Mouse (Mus musculus): ENCODE results near the gene Setd3. TPM values are rescaled to one million over a fixed set of nuclear protein-coding genes. Genes with fewer than 3 reads are reported as not detected.

Gene Setd3
- polyA plus RNA-seq (2016; fragmentation: Nextera tagmentation; extraction: Ambion mirVana): 76.9 and 82.1 TPM in 2 replicates

DNA sequence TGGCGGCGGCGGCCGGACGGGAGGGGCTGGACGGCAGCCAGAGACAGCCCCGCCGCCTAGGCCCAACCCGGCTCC lies at the start of gene Setd3:
Gene Setd3 (minus strand): TSS at position 69 of the 75 bp plus-strand sequence.
- DNase-seq (ENCODE audit: low spot score): no peak
- H3K4me1 ChIP-seq (replicated peaks): peaks cover 39% of the 10 kb centered on the region
- peaks cover 24% of the 10 kb centered on the region for H3K36me3 ChIP-seq
- no peaks in the 10 kb centered on the region for H3K27me3 ChIP-seq (ENCODE audit: insufficient read depth, poor library complexity, severe bottlenecking)
- H3K27ac ChIP-seq: peak within 1 kb of the TSS; percentile 95
- H3K9me3 ChIP-seq: no peaks in the 10 kb centered on the region
- 0% methylated on average over 8 of the region's 9 CpGs for WGBS
- H3K4me3 ChIP-seq: peak within 1 kb of the TSS; percentile 97

DNA sequence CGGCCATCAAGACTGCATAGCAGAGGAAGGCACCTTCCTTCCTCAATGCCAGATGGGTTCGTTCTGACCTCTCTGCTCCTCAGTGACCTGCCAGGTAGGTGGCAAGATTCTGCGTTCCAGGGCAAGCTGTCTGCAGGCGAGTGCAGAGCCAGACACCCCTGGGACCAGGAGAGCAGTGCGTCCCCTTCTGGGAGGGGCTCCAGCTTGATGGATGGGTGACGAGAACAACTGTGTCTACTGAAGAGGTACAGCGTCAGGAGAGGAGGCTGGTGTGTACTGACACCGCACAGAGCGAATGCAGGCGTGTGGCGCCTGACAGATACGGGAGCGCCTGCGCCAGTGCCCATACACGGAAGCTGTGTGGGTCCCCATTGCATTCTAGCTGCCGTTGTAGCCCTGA lies 48.4 kb upstream of the Setd3 start:
- H3K9me3 ChIP-seq: no peaks in the 10 kb centered on the region
- no peaks in the 10 kb centered on the region for H3K27me3 ChIP-seq (ENCODE audit: insufficient read depth, poor library complexity, severe bottlenecking)
- H3K27ac ChIP-seq: peak overlapping the region; percentile 47
- H3K36me3 ChIP-seq: no peaks in the 10 kb centered on the region
- 85% methylated on average over 16 of the region's 16 CpGs for WGBS
- DNase-seq (ENCODE audit: low spot score): no peak
- H3K4me1 ChIP-seq (replicated peaks): peaks cover 94% of the 10 kb centered on the region
- H3K4me3 ChIP-seq: no peak overlapping the region

DNA sequence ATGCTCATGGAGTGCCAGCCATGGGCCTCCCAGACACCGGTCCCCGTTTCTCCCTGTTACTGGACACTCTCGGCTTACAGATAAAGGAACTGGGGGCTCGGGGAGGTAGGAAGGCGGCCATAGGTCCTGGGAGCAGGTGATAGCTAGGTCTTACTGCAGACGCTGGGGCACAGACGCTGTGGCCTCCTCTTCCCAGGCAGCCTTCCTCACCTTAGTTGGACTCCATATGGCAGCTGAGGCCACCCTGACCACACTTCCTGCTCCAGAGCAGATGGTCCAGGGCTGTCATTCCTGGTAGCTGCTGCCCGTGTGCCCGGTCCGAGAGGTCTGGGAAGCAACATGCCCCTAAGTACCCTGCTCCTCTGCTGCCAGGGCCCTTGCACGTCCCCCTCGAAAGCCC lies 47.8 kb upstream of the Setd3 start:
- Histone ChIP-seq H3K27me3 (ENCODE audit: insufficient read depth, poor library complexity, severe bottlenecking) (no peaks in the 10 kb centered on the region), H3K4me1 (replicated peaks) (peaks cover 94% of the 10 kb centered on the region), H3K4me3 (no peak overlapping the region), H3K27ac (peak overlapping the region; percentile 47), H3K9me3 (no peaks in the 10 kb centered on the region), H3K36me3 (no peaks in the 10 kb centered on the region)
- no peak for DNase-seq (ENCODE audit: low spot score)
- 86% methylated on average over 12 of the region's 12 CpGs for WGBS

DNA sequence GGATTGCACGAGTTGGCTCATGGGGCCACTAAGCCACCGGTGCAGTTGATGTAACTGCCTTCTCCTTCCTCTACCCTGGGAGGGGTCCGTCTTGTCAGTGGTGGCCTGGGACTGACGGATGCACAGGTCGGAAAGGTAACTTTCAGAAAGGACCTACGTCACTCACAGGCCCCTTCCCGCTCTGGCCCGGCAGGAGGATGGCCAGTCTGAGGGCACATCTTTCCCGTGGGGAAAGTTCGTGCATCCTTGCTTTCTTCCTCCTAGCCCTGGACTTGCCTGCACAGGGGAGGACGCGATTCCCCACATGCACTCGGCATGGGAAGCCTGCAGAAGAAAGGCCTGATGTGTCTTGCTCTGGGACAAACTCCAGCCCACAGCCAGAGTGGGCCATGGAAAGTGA lies 47.1 kb upstream of the Setd3 start:
- Histone ChIP-seq H3K4me1 (replicated peaks) (peaks cover 94% of the 10 kb centered on the region), H3K27ac (peak overlapping the region; percentile 47), H3K9me3 (no peaks in the 10 kb centered on the region), H3K27me3 (ENCODE audit: insufficient read depth, poor library complexity, severe bottlenecking) (no peaks in the 10 kb centered on the region), H3K4me3 (no peak overlapping the region), H3K36me3 (no peaks in the 10 kb centered on the region)
- no peak for DNase-seq (ENCODE audit: low spot score)
- WGBS: 83% methylated on average over 13 of the region's 13 CpGs

DNA sequence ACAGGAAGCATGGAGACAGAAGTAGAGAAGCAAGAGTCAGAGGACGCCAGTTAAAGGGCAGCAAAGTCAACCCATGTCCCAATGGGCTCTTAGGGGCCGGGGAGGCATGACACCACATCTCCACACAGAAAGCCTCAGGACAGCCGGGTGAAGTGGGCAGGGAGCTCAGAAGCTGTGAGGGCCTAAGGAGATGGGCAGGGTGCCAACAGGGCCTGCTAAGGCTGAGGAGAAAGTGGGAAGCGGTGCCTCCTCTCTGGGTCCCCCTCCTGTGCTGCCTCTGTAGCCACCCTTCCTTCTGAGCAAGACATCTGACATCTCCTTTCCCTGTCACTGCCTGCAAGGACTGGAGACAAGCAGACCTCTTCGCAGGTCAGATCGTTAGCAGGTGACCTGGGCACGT lies 46.7 kb upstream of the Setd3 start:
- no peak for DNase-seq (ENCODE audit: low spot score)
- H3K4me3 ChIP-seq: no peak overlapping the region
- no peaks in the 10 kb centered on the region for H3K27me3 ChIP-seq (ENCODE audit: insufficient read depth, poor library complexity, severe bottlenecking)
- no peaks in the 10 kb centered on the region for H3K36me3 ChIP-seq
- H3K4me1 ChIP-seq (replicated peaks): peaks cover 94% of the 10 kb centered on the region
- 84% methylated on average over 7 of the region's 7 CpGs for WGBS
- H3K9me3 ChIP-seq: no peaks in the 10 kb centered on the region
- H3K27ac ChIP-seq: peak overlapping the region; percentile 47

DNA sequence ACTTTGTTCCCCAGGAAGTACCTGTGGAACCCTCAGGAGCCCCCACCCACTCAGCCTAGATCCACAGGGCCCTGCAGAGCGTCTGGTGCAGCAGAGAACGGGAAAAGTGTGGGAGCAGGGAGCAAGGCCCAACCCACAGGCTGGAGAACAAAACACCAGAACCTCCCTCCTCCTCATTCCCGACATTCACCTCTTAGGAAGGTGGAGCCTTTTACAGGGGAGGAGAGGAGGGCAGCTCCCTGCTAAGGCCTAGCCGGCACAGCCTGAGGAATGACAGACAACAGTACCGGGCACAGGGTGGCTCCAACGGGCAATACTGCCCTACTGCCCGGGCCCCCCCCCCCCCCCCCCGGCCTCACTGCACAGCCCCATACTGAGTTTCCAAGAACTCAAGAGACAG lies 44.2 kb upstream of the Setd3 start:
- H3K36me3 ChIP-seq: peaks cover 10% of the 10 kb centered on the region
- DNase-seq (ENCODE audit: low spot score): no peak
- H3K9me3 ChIP-seq: no peaks in the 10 kb centered on the region
- H3K27me3 ChIP-seq (ENCODE audit: insufficient read depth, poor library complexity, severe bottlenecking): no peaks in the 10 kb centered on the region
- H3K27ac ChIP-seq: peak overlapping the region; percentile 54
- WGBS: 32% methylated on average over 7 of the region's 8 CpGs
- H3K4me1 ChIP-seq (replicated peaks): peaks cover 99% of the 10 kb centered on the region
- H3K4me3 ChIP-seq: no peak overlapping the region

DNA sequence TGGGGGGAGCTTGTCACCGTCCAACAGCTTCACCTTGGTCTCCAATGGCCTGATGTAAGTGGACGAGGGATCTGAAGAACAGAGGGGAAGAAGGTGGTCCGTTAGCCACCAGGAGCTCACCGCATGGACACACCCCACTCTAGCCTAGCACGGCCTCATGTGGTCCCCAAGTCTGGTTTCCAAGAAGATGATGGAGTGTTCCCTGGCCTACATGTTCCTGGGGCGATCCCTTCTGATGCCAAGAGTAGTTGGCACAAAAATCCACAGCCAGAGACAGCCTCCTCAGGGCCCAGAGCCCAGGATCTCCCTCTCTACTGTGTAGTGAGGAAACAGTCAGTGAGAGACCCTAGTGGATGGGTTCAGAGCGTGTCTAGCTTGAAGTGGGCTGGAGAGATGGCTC lies 42.6 kb upstream of the Setd3 start:
- no peak for DNase-seq (ENCODE audit: low spot score)
- Histone ChIP-seq H3K9me3 (no peaks in the 10 kb centered on the region), H3K36me3 (peaks cover 10% of the 10 kb centered on the region), H3K4me1 (replicated peaks) (peaks cover 99% of the 10 kb centered on the region), H3K27me3 (ENCODE audit: insufficient read depth, poor library complexity, severe bottlenecking) (no peaks in the 10 kb centered on the region), H3K4me3 (no peak overlapping the region), H3K27ac (no peak overlapping the region)
- 94% methylated on average over 7 of the region's 7 CpGs for WGBS

DNA sequence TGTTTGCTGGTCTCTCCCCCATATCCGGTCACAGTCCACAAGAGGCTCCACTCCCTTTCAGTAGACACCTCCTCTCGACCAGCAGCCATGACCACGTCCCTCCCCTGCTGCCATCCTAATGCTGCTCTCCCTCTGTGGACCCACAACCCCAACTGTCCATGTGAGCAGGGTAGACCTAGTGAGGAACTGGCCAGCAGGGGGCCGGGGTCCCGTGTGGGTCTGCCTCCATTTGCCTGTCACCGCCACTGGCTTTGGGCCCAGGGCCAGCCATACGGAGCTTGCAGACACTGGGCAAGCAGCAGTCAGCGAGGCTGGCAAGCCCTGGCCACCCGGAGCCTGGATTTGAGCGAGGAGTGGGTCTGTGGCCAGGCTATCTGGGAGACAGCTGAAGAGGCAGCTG lies 42.1 kb upstream of the Setd3 start:
- Histone ChIP-seq H3K9me3 (no peaks in the 10 kb centered on the region), H3K4me3 (no peak overlapping the region), H3K27me3 (ENCODE audit: insufficient read depth, poor library complexity, severe bottlenecking) (no peaks in the 10 kb centered on the region), H3K4me1 (replicated peaks) (peaks cover 99% of the 10 kb centered on the region), H3K36me3 (peaks cover 10% of the 10 kb centered on the region), H3K27ac (peak overlapping the region; percentile 60)
- 55% methylated on average over 10 of the region's 10 CpGs for WGBS
- peak; percentile 43 for DNase-seq (ENCODE audit: low spot score)

DNA sequence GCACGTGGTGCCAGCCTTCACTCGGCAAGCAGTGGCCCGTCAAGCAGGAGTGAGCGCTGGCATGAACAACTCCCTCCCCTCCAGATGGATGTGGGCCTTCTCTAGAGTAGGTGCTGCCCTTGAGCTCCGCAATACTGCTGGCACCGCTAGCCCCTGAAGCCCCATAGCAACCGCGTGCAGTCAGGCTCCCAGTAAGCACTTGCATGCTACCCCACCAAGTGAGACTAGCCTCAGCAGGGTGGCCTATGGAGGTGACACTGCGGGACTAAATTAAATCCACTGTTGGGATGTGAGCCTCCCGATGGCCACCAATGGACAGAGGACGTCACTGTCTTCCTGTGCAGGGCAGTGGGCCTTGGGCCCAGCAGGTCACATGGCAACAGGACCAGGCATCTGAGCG lies 41.5 kb upstream of the Setd3 start:
- WGBS: 66% methylated on average over 12 of the region's 12 CpGs
- Histone ChIP-seq H3K36me3 (peaks cover 10% of the 10 kb centered on the region), H3K4me1 (replicated peaks) (peaks cover 96% of the 10 kb centered on the region), H3K27me3 (ENCODE audit: insufficient read depth, poor library complexity, severe bottlenecking) (no peaks in the 10 kb centered on the region), H3K27ac (peak overlapping the region; percentile 60), H3K9me3 (no peaks in the 10 kb centered on the region), H3K4me3 (no peak overlapping the region)
- DNase-seq (ENCODE audit: low spot score): no peak

DNA sequence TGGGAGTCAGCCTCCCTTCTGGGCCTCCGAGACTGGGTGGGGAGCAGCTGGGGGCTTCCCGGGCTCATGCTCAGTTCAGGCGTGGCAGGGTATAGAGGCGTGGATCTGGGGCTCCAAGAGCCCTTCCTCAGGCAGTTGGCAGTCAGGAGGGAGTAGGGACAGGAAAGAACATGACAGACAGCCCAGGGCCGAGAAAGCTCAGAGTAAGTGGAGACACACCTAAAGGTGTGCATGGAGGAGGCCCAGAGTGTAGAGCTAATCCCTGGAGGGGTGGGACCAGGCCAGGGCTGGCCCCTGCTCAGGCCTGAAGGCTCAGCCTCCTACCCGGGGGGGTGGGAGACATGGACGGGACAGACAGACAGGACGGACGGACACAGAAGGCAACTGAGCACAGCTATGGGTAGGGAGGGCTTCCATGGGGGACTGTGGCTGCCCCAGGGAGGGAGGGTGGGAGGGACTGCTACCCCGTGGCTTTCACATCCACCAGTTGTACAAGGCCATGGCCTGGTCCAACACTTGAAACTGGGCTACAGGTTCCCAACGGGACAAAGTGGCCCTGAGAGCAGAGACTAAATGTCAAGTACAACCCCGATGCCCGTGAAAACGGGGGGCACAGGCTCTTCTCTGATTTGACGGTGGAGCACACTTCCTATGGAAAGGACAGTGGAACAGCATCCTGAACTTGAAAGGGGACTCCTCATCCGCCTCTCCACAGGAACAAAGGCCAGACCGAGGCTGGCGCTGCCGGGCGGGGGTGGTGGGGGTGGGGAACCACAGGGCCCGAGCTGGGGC lies 40.9 kb upstream of the Setd3 start:
- H3K4me1 ChIP-seq (replicated peaks): peaks cover 94% of the 10 kb centered on the region

DNA sequence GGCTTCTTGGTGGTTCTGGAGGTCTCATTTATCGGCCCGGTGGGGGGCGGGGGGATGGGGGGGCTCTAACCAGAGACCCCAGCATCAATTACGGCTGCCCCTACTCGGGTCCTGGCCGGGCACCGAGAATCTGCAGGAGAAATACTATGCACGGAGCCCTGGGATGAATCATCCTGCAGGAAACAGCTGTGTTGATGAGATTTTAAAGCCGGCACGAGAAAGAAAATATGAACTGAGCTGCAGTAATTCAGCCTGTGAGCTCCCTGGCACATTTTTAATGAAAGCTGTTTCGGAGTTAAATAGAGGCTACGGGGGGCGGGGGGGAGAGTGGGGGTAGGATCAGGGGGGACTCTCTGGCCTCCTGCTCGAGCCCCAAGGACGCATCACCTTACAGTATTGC lies 40.0 kb upstream of the Setd3 start:
- peaks cover 94% of the 10 kb centered on the region for H3K4me1 ChIP-seq (replicated peaks)

More for the DNA sequence above, 40.9 kb upstream of the Setd3 start:
- DNase-seq (ENCODE audit: low spot score): no peak
- Histone ChIP-seq H3K36me3 (peaks cover 10% of the 10 kb centered on the region), H3K4me3 (no peak overlapping the region), H3K27ac (peak overlapping the region; percentile 84), H3K27me3 (ENCODE audit: insufficient read depth, poor library complexity, severe bottlenecking) (no peaks in the 10 kb centered on the region), H3K9me3 (no peaks in the 10 kb centered on the region)
- 74% methylated on average over 21 of the region's 21 CpGs for WGBS

DNA sequence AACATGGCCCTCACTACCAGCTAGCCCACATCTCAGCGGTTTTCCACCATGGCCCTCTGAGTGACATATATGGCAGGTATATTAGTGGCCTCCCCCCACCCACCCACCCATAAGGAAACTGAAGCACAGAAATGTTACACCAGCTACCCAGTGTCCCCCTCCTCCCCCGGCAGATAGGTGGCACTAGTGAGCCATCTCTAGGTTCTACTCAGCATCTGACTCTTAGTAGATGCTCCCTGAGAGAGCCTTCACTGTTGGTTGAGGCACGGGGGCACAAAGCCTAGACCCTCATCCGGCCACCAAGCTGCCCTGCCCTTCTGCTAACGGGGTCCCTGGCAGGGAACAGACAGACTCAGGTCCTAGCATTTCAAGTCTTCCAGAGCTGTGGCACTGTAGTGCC lies 38.5 kb upstream of the Setd3 start:
- Histone ChIP-seq H3K4me1 (replicated peaks) (peaks cover 94% of the 10 kb centered on the region), H3K4me3 (no peak overlapping the region), H3K27me3 (ENCODE audit: insufficient read depth, poor library complexity, severe bottlenecking) (no peaks in the 10 kb centered on the region), H3K36me3 (peaks cover 10% of the 10 kb centered on the region), H3K27ac (peak overlapping the region; percentile 84), H3K9me3 (no peaks in the 10 kb centered on the region)
- WGBS: 71% methylated on average over 5 of the region's 5 CpGs
- DNase-seq (ENCODE audit: low spot score): no peak

More for the DNA sequence above, 40.0 kb upstream of the Setd3 start:
- H3K27ac ChIP-seq: peak overlapping the region; percentile 84
- DNase-seq (ENCODE audit: low spot score): no peak
- no peaks in the 10 kb centered on the region for H3K9me3 ChIP-seq
- WGBS: 69% methylated on average over 15 of the region's 15 CpGs
- H3K36me3 ChIP-seq: peaks cover 10% of the 10 kb centered on the region
- H3K4me3 ChIP-seq: no peak overlapping the region
- H3K27me3 ChIP-seq (ENCODE audit: insufficient read depth, poor library complexity, severe bottlenecking): no peaks in the 10 kb centered on the region

DNA sequence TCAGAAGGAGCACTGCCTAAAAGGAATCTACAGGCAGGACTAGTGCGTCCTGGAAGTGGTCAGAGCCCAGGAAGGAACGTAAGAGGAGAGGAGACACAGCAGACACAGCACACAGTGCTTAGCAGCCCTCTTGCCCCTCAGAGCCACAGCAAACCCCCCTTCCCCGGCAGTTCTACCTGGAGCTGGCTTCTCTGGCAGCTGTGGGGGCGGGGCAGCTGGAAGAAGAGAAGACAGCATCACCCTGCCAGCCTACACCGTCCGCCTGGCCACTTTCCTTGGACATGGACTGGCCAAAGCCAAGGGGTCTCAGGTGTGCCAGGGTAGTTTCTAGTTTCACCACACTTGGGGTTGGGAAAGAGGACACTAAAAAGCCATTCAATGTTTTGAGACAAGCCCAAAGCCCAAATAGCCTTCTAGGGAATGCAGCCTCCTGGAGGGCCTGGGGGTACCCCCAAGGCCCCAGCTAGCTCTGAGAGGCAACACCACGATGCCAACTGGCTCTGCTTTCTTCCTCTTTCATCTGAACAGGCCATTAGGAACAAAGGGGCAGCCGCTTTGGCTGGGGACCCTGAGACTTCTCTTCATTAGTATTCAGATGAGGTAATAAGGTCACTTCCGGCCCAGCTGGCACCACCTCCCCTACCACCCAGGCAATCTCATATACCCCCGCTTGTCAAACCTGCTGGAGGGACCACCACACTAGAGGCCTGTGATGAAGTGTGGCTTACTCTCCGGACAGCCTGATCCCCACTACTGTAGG lies 37.7 kb upstream of the Setd3 start:
- Histone ChIP-seq H3K27me3 (ENCODE audit: insufficient read depth, poor library complexity, severe bottlenecking) (no peaks in the 10 kb centered on the region), H3K9me3 (no peaks in the 10 kb centered on the region), H3K27ac (peak overlapping the region; percentile 84), H3K36me3 (peaks cover 10% of the 10 kb centered on the region), H3K4me1 (replicated peaks) (peaks cover 94% of the 10 kb centered on the region), H3K4me3 (no peak overlapping the region)
- 69% methylated on average over 11 of the region's 11 CpGs for WGBS
- no peak for DNase-seq (ENCODE audit: low spot score)
